7 mouse cellular contexts compared by ENCODE assay signal in the genomic region with DNA sequence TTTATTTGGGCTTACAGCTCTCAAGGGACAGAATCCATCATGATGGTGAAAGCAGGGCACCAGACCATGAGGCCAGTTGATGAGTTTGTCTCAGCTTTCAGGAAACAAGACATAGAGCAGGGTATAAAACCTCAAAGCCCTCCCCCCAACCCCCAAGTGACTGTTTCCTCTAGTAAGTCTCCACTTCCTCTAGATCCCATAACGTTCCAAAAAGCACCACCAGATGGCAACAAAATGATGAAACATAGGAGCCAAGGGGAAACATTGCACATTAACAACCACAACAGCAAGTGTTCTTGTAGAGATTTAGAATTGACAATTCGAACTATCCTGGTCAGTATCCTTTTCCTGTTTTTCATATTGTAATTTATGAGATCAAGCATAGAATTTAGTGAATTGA. TPM values are rescaled to one million over a fixed set of nuclear protein-coding genes. Genes with fewer than 3 reads are reported as not detected.
DNase-seq lines count a peak whose midpoint lies in the region; ATAC-seq and TF ChIP-seq lines count a peak whose summit lies in the region.

No protein-coding gene starts in this region.

- peak; percentile 74 for TF ChIP-seq CTCF in intestine, postnatal 0 days (IDR thresholded peaks at IDR 0.05; ENCODE audit: low read depth)

- no peak overlapping the region for H3K9ac ChIP-seq in intestine, postnatal 0 days (ENCODE audit: low read depth, low read length)
- H3K9ac ChIP-seq in intestine, embryonic 15.5 days: no peak overlapping the region
- no peak overlapping the region for H3K9ac ChIP-seq in ES-E14 (ENCODE audit: insufficient read depth, low read depth, low read length, poor library complexity, severe bottlenecking)

- H3K9me3 ChIP-seq in intestine, postnatal 0 days (ENCODE audit: control insufficient read depth): no peaks in the 10 kb centered on the region
- no peaks in the 10 kb centered on the region for H3K9me3 ChIP-seq in intestine, embryonic 15.5 days
- no peaks in the 10 kb centered on the region for H3K9me3 ChIP-seq in ES-E14 (ENCODE audit: control insufficient read depth, insufficient read depth, low read depth, low read length)

- no peak overlapping the region for H3K4me3 ChIP-seq in intestine, postnatal 0 days (ENCODE audit: low read depth, low read length)
- no peak overlapping the region for H3K4me3 ChIP-seq in intestine, embryonic 15.5 days (replicated peaks)
- no peak overlapping the region for H3K4me3 ChIP-seq in ES-E14 (ENCODE audit: insufficient read depth in 1 of 2, low read depth in 1 of 2, low read length in 2 of 2, poor library complexity in 1 of 2, severe bottlenecking in 1 of 2)

- H3K27me3 ChIP-seq in intestine, postnatal 0 days (replicated peaks; ENCODE audit: control insufficient read depth, insufficient read depth, low read length): no peaks in the 10 kb centered on the region
- H3K27me3 ChIP-seq in intestine, embryonic 15.5 days (replicated peaks): no peaks in the 10 kb centered on the region

- no peak for ATAC-seq in intestine, postnatal 0 days
- no peak for ATAC-seq in intestine, embryonic 15.5 days
- ATAC-seq in granulocyte monocyte progenitor cell, adult 5-6 weeks (replicated peaks; ENCODE audit: poor library complexity, severe bottlenecking): peak; percentile 99

- intact Hi-C loops in gastrocnemius, postnatal 36 days (cut with DNase I): no loop called here

- H3K4me2 ChIP-seq in intestine, postnatal 0 days (replicated peaks; ENCODE audit: low read depth): no peak overlapping the region
- no peak overlapping the region for H3K4me2 ChIP-seq in intestine, embryonic 15.5 days (replicated peaks)

- DNase-seq in 416B (ENCODE audit: low read depth) (peak; percentile 88), ES-E14 (ENCODE audit: low read depth, low spot score) (peak; percentile 29)
- peak; percentile 9 for DNase-seq in naive thymus-derived CD4-positive, alpha-beta T cell, adult 2 months (ENCODE audit: low read depth)
- DNase-seq in gastrocnemius, postnatal 36 days: no peak

- no peak overlapping the region for H3K27ac ChIP-seq in intestine, postnatal 0 days (ENCODE audit: low read depth, low read length)
- no peak overlapping the region for H3K27ac ChIP-seq in intestine, embryonic 15.5 days
- no peak overlapping the region for H3K27ac ChIP-seq in ES-E14 (ENCODE audit: insufficient read depth, low read depth, low read length, poor library complexity, severe bottlenecking)

- 35% methylated on average over 2 of the region's 2 CpGs for WGBS in intestine, postnatal 0 days
- 38% methylated on average over 2 of the region's 2 CpGs for WGBS in intestine, embryonic 15.5 days

- H3K36me3 ChIP-seq in intestine, postnatal 0 days (ENCODE audit: control insufficient read depth, insufficient read depth): peaks cover 25% of the 10 kb centered on the region
- H3K36me3 ChIP-seq in intestine, embryonic 15.5 days: peaks cover 10% of the 10 kb centered on the region; the same call in 1 of the 2 replicates
- peaks cover 6% of the 10 kb centered on the region for H3K36me3 ChIP-seq in ES-E14 (ENCODE audit: control insufficient read depth, insufficient read depth, low read length, poor library complexity, severe bottlenecking)

- in situ Hi-C loops in ES-E14 (cut with MboI; ENCODE audit: low sequenced_read_pairs in 2 of 2, unreplicated experiment in 2 of 2): no loop called here

- H3K4me1 ChIP-seq in intestine, postnatal 0 days (replicated peaks; ENCODE audit: control insufficient read depth, insufficient read depth, low read length): no peaks in the 10 kb centered on the region
- H3K4me1 ChIP-seq in intestine, embryonic 15.5 days (replicated peaks): no peaks in the 10 kb centered on the region
- no peaks in the 10 kb centered on the region for H3K4me1 ChIP-seq in ES-E14 (ENCODE audit: control insufficient read depth in 2 of 2, insufficient read depth in 2 of 2, low read length in 2 of 2, poor library complexity in 1 of 2)

TF ChIP-seq in ES-E14, 5 proteins besides CTCF, POLR2A, EP300 and RAD21:
- TF ChIP-seq MAFK (IDR thresholded peaks at IDR 0.05; ENCODE audit: insufficient read depth, low read depth, low read length) (no peak), ZNF384 (IDR thresholded peaks at IDR 0.05; ENCODE audit: low read depth, low read length) (no peak), HCFC1 (IDR thresholded peaks at IDR 0.05; ENCODE audit: borderline replicate concordance, insufficient read depth, low read length) (no peak), ZC3H11A (IDR thresholded peaks at IDR 0.05; ENCODE audit: borderline replicate concordance, low read depth, low read length) (no peak), CHD2 (IDR thresholded peaks at IDR 0.05; ENCODE audit: low read depth, low read length) (no peak)

RNA-seq across cellular contexts. Expression of gene Gstcd, which starts 19.9 kb away (rescaled TPM):
- 1.5 and 2.0 TPM in 2 replicates for polyA plus RNA-seq in intestine, postnatal 0 days (2015; fragmentation: Nextera tagmentation; extraction: Ambion mirVana)
- polyA plus RNA-seq in intestine, embryonic 15.5 days (2015; fragmentation: Nextera tagmentation; extraction: Ambion mirVana): 5.4 and 7.0 TPM in 2 replicates
- 24.2 and 25.2 TPM in 2 replicates for total RNA-seq in ES-E14 (2012; rRNA removed)
- total RNA-seq in granulocyte monocyte progenitor cell, adult 5-6 weeks (2014; fragmentation: Nextera tagmentation): 21.6 and 33.1 TPM in 2 replicates
- 17.5 and 18.7 TPM in 2 replicates for total RNA-seq in granulocyte monocyte progenitor cell, adult 5-6 weeks (2017)
- total RNA-seq in gastrocnemius, postnatal 36 days (2021): 1 to 10 TPM; 2.1 to 2.6 TPM

RNA-seq across cellular contexts. Expression of gene Ints12, which starts 20.1 kb away (rescaled TPM):
- polyA plus RNA-seq in intestine, postnatal 0 days (2015; fragmentation: Nextera tagmentation; extraction: Ambion mirVana): 16.0 and 17.1 TPM in 2 replicates
- 20.9 and 21.9 TPM in 2 replicates for polyA plus RNA-seq in intestine, embryonic 15.5 days (2015; fragmentation: Nextera tagmentation; extraction: Ambion mirVana)
- 20.9 and 24.3 TPM in 2 replicates for total RNA-seq in ES-E14 (2012; rRNA removed)
- 20.7 and 32.7 TPM in 2 replicates for total RNA-seq in granulocyte monocyte progenitor cell, adult 5-6 weeks (2014; fragmentation: Nextera tagmentation)
- total RNA-seq in granulocyte monocyte progenitor cell, adult 5-6 weeks (2017): 15.8 and 16.3 TPM in 2 replicates
- total RNA-seq in gastrocnemius, postnatal 36 days (2021): 1 to 10 TPM; 6.6 to 7.4 TPM

Comparison
In these comparisons a context has a peak if more than half of its experiments do, and no peak if none do; other contexts are left out.
1. DNase-seq: peak in 416B (single experiment), ES-E14 (single experiment) and naive thymus-derived CD4-positive, alpha-beta T cell, adult 2 months (single experiment); none in gastrocnemius, postnatal 36 days (0 of 2).